Mouse (Mus musculus): ENCODE results near the gene Plpp6. TPM values are rescaled to one million over a fixed set of nuclear protein-coding genes. Genes with fewer than 3 reads are reported as not detected.

Plpp6 gene
- polyA plus RNA-seq (2015; fragmentation: Nextera tagmentation; extraction: Ambion mirVana): 6.4 and 6.8 TPM in 2 replicates

- Histone ChIP-seq H3K36me3 (no peaks in the 10 kb centered on the region), H3K4me2 (peak within 1 kb of the TSS; percentile 95), H3K9ac (peak within 1 kb of the TSS; percentile 84), H3K27me3 (peaks cover 15% of the 10 kb centered on the region), H3K9me3 (no peaks in the 10 kb centered on the region), H3K4me1 (peaks cover 21% of the 10 kb centered on the region), H3K4me3 (peak within 1 kb of the TSS; percentile 81), H3K27ac (no peak within 1 kb of the TSS)
- peak; percentile 82; the same call in 1 of the 2 replicates for ATAC-seq (ENCODE audit: insufficient number of reproducible peaks, insufficient read depth, low FRiP score, low TSS enrichment, low read depth)
- WGBS: under 1% methylated on average over 70 of the region's 73 CpGs
These were observed at the start of gene Plpp6 for GRCm38 (mm10) chr19:28963842-28964551. TSS of gene Plpp6 (plus strand) at chr19:28963953.

GRCm38 (mm10) chr19:28914598-28914997, 49.2 kb upstream of the Plpp6 start:
- Histone ChIP-seq H3K36me3 (no peaks in the 10 kb centered on the region), H3K27me3 (peaks cover under 1% of the 10 kb centered on the region; the same call in 1 of the 2 replicates), H3K4me1 (no peaks in the 10 kb centered on the region), H3K4me3 (no peak overlapping the region), H3K27ac (no peak overlapping the region), H3K4me2 (no peak overlapping the region), H3K9me3 (no peaks in the 10 kb centered on the region), H3K9ac (no peak overlapping the region)
- 78% methylated on average over 6 of the region's 6 CpGs for WGBS
- no peak for ATAC-seq (ENCODE audit: insufficient number of reproducible peaks, insufficient read depth, low FRiP score, low TSS enrichment, low read depth)

- no peak for ATAC-seq (ENCODE audit: insufficient number of reproducible peaks, insufficient read depth, low FRiP score, low TSS enrichment, low read depth)
- no peaks in the 10 kb centered on the region for H3K27me3 ChIP-seq
- no peaks in the 10 kb centered on the region for H3K36me3 ChIP-seq
- 76% methylated on average over 2 of the region's 2 CpGs for WGBS
- H3K4me1 ChIP-seq: no peaks in the 10 kb centered on the region
- no peak overlapping the region for H3K4me2 ChIP-seq
- no peak overlapping the region for H3K4me3 ChIP-seq
- no peaks in the 10 kb centered on the region for H3K9me3 ChIP-seq
- no peak overlapping the region for H3K9ac ChIP-seq
- no peak overlapping the region for H3K27ac ChIP-seq
These were observed 48.0 kb upstream of the Plpp6 start for GRCm38 (mm10) chr19:28915602-28916250.

GRCm38 (mm10) chr19:28916492-28916891, 47.3 kb upstream of the Plpp6 start:
- H3K9me3 ChIP-seq: no peaks in the 10 kb centered on the region

GRCm38 (mm10) chr19:28917839-28918238, 45.9 kb upstream of the Plpp6 start:
- WGBS: 82% methylated on average over 5 of the region's 5 CpGs
- Histone ChIP-seq H3K9ac (no peak overlapping the region), H3K4me1 (no peaks in the 10 kb centered on the region), H3K4me2 (no peak overlapping the region), H3K27me3 (no peaks in the 10 kb centered on the region), H3K27ac (no peak overlapping the region), H3K36me3 (no peaks in the 10 kb centered on the region), H3K9me3 (no peaks in the 10 kb centered on the region), H3K4me3 (no peak overlapping the region)
- ATAC-seq (ENCODE audit: insufficient number of reproducible peaks, insufficient read depth, low FRiP score, low TSS enrichment, low read depth): no peak

More at GRCm38 (mm10) chr19:28916492-28916891, 47.3 kb upstream of the Plpp6 start:
- no peak overlapping the region for H3K27ac ChIP-seq
- no peaks in the 10 kb centered on the region for H3K36me3 ChIP-seq
- no peak overlapping the region for H3K4me2 ChIP-seq
- 62% methylated on average over 4 of the region's 4 CpGs for WGBS
- ATAC-seq (ENCODE audit: insufficient number of reproducible peaks, insufficient read depth, low FRiP score, low TSS enrichment, low read depth): no peak
- H3K27me3 ChIP-seq: no peaks in the 10 kb centered on the region
- H3K4me1 ChIP-seq: no peaks in the 10 kb centered on the region
- H3K4me3 ChIP-seq: no peak overlapping the region
- H3K9ac ChIP-seq: no peak overlapping the region

- no peaks in the 10 kb centered on the region for H3K27me3 ChIP-seq
- no peaks in the 10 kb centered on the region for H3K4me1 ChIP-seq
- no peaks in the 10 kb centered on the region for H3K9me3 ChIP-seq
- no peak overlapping the region for H3K27ac ChIP-seq
- WGBS: 94% methylated on average over 5 of the region's 5 CpGs
- H3K9ac ChIP-seq: no peak overlapping the region
- H3K4me2 ChIP-seq: no peak overlapping the region
- H3K4me3 ChIP-seq: no peak overlapping the region
- H3K36me3 ChIP-seq: no peaks in the 10 kb centered on the region
- ATAC-seq (ENCODE audit: insufficient number of reproducible peaks, insufficient read depth, low FRiP score, low TSS enrichment, low read depth): no peak
These were observed 37.4 kb upstream of the Plpp6 start for GRCm38 (mm10) chr19:28926366-28926765.

GRCm38 (mm10) chr19:28927396-28927795, 36.4 kb upstream of the Plpp6 start:
- no peaks in the 10 kb centered on the region for H3K27me3 ChIP-seq
- H3K9me3 ChIP-seq: no peaks in the 10 kb centered on the region
- no peaks in the 10 kb centered on the region for H3K4me1 ChIP-seq
- no peak for ATAC-seq (ENCODE audit: insufficient number of reproducible peaks, insufficient read depth, low FRiP score, low TSS enrichment, low read depth)
- H3K36me3 ChIP-seq: no peaks in the 10 kb centered on the region
- no peak overlapping the region for H3K9ac ChIP-seq
- no peak overlapping the region for H3K4me3 ChIP-seq
- no peak overlapping the region for H3K27ac ChIP-seq
- no peak overlapping the region for H3K4me2 ChIP-seq
- WGBS: 74% methylated on average over 4 of the region's 4 CpGs

- H3K27me3 ChIP-seq: no peaks in the 10 kb centered on the region
- no peak overlapping the region for H3K4me2 ChIP-seq
- H3K9me3 ChIP-seq: no peaks in the 10 kb centered on the region
- no peak overlapping the region for H3K27ac ChIP-seq
- no peak for ATAC-seq (ENCODE audit: insufficient number of reproducible peaks, insufficient read depth, low FRiP score, low TSS enrichment, low read depth)
- H3K4me3 ChIP-seq: no peak overlapping the region
- no peaks in the 10 kb centered on the region for H3K36me3 ChIP-seq
- no peaks in the 10 kb centered on the region for H3K4me1 ChIP-seq
- H3K9ac ChIP-seq: no peak overlapping the region
These were observed 34.7 kb upstream of the Plpp6 start for GRCm38 (mm10) chr19:28929034-28929433.

GRCm38 (mm10) chr19:28934897-28935296, 28.9 kb upstream of the Plpp6 start:
- H3K27ac ChIP-seq: no peak overlapping the region
- H3K4me3 ChIP-seq: no peak overlapping the region
- no peaks in the 10 kb centered on the region for H3K36me3 ChIP-seq
- no peak overlapping the region for H3K9ac ChIP-seq
- no peaks in the 10 kb centered on the region for H3K9me3 ChIP-seq
- ATAC-seq (ENCODE audit: insufficient number of reproducible peaks, insufficient read depth, low FRiP score, low TSS enrichment, low read depth): no peak
- 87% methylated on average over 3 of the region's 3 CpGs for WGBS
- H3K4me1 ChIP-seq: no peaks in the 10 kb centered on the region
- H3K4me2 ChIP-seq: no peak overlapping the region
- H3K27me3 ChIP-seq: no peaks in the 10 kb centered on the region

GRCm38 (mm10) chr19:28940135-28940874, 23.4 kb upstream of the Plpp6 start:
- Histone ChIP-seq H3K9me3 (no peaks in the 10 kb centered on the region), H3K9ac (no peak overlapping the region), H3K27me3 (no peaks in the 10 kb centered on the region; the same call in 1 of the 2 replicates), H3K4me1 (no peaks in the 10 kb centered on the region), H3K27ac (no peak overlapping the region), H3K36me3 (no peaks in the 10 kb centered on the region), H3K4me3 (no peak overlapping the region), H3K4me2 (no peak overlapping the region)
- ATAC-seq (ENCODE audit: insufficient number of reproducible peaks, insufficient read depth, low FRiP score, low TSS enrichment, low read depth): no peak
- 67% methylated on average over 9 of the region's 9 CpGs for WGBS

- H3K9me3 ChIP-seq: no peaks in the 10 kb centered on the region
- H3K27me3 ChIP-seq: no peaks in the 10 kb centered on the region; the same call in 1 of the 2 replicates
- H3K4me1 ChIP-seq: no peaks in the 10 kb centered on the region
- no peak for ATAC-seq (ENCODE audit: insufficient number of reproducible peaks, insufficient read depth, low FRiP score, low TSS enrichment, low read depth)
- WGBS: 54% methylated on average over 4 of the region's 4 CpGs
- no peak overlapping the region for H3K27ac ChIP-seq
- no peak overlapping the region for H3K9ac ChIP-seq
- H3K4me3 ChIP-seq: no peak overlapping the region
- no peaks in the 10 kb centered on the region for H3K36me3 ChIP-seq
- no peak overlapping the region for H3K4me2 ChIP-seq
These were observed 22.5 kb upstream of the Plpp6 start for GRCm38 (mm10) chr19:28941271-28941670.
